Mouse (Mus musculus) cortical plate, adult 2 months (tissue): ENCODE data around the gene Aig1.

ENCODE experiments used
- CTCF ChIP-seq: fragments of 200-500 bp; IDR thresholded peaks from 2 replicates; pipeline ENCODE4 v1.5.1; 2011; ENCODE audit warnings: mild to moderate bottlenecking, control low read depth, low read length; ENCODE audit not compliant: insufficient read depth; ENCODE audit errors: extremely low read depth
- POLR2A ChIP-seq: fragments of 200-500 bp; IDR thresholded peaks from 2 replicates; pipeline ENCODE4 v1.6.1; 2011; ENCODE audit warnings: mild to moderate bottlenecking, low read length, control low read depth; ENCODE audit not compliant: insufficient read depth; ENCODE audit errors: extremely low read depth

DNA sequence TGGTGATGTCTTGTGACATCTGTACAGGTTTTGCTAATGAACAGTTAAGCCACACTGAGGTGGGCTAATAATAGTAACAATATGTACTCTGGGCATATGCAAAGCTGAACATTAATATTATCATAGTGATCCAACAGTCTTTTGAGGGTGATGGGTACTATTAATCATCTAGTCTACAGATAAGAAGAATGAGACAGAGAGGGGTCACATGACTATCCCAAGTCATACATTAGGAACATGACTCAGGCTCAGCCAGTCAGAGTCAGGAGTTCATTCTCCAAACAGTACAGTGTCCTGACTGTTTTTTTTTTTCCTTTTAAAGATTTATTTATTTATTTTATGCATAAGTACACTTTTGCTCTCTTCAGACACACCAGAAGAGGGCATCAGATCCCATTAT, 184.3 kb downstream of the Aig1 start:
- no peak for TF ChIP-seq CTCF
- no peak for TF ChIP-seq POLR2A
